Mouse (Mus musculus) forebrain, embryonic 15.5 days (tissue): Measurements from ENCODE around the gene Ncapg2. TPM values are rescaled to one million over a fixed set of nuclear protein-coding genes. Genes with fewer than 3 reads are reported as not detected.

Source experiments
- ATAC-seq: fragments of 200-750 bp; cut with Nextera tagmentation; replicated peaks from 2 replicates; pipeline ENCODE4 v1.8.0; 2017; ENCODE audit warnings: mild to moderate bottlenecking, moderate TSS enrichment, moderate library complexity
- H3K27ac ChIP-seq: fragments of 300-500 bp; sonication (generic); replicated peaks from 2 replicates; pipeline ENCODE4 v1.5.1; 2015; ENCODE audit warnings: mild to moderate bottlenecking, inconsistent platforms
- H3K27me3 ChIP-seq: fragments of 300-500 bp; sonication (generic); 2 replicates; pipeline ENCODE4 v1.6.1; 2015; ENCODE audit warnings: inconsistent platforms
- H3K36me3 ChIP-seq: fragments of 300-500 bp; sonication (generic); 2 replicates; pipeline ENCODE4 v1.6.1; 2015; ENCODE audit warnings: mild to moderate bottlenecking, inconsistent platforms
- H3K4me1 ChIP-seq: fragments of 300-500 bp; sonication (generic); 2 replicates; pipeline ENCODE4 v1.6.1; 2015; ENCODE audit warnings: inconsistent platforms
- H3K4me2 ChIP-seq: fragments of 300-500 bp; sonication (generic); replicated peaks from 2 replicates; pipeline ENCODE4 v1.6.1; 2015; ENCODE audit warnings: mild to moderate bottlenecking, inconsistent platforms
- H3K4me3 ChIP-seq: fragments of 300-500 bp; sonication (generic); 2 replicates; pipeline ENCODE4 v1.5.1; 2015; ENCODE audit warnings: mild to moderate bottlenecking, inconsistent platforms
- H3K9ac ChIP-seq: fragments of 300-500 bp; sonication (generic); replicated peaks from 2 replicates; pipeline ENCODE4 v1.6.1; 2015; ENCODE audit warnings: mild to moderate bottlenecking, inconsistent platforms
- H3K9me3 ChIP-seq: fragments of 300-500 bp; sonication (generic); 2 replicates; pipeline ENCODE4 v1.6.1; 2016; ENCODE audit warnings: inconsistent platforms
- WGBS: fragments of 180-500 bp; shearing (Covaris S2); methylation state at CpG from one replicate; pipeline ENCODE4 v1.1.7; 2015; ENCODE audit warnings: mixed read lengths; 5-methylcytosine and 5-hydroxymethylcytosine counted together
- polyA plus RNA-seq: library from polyadenylated mRNA; unstranded; fragments of >200 nt; fragmentation: Nextera tagmentation; extraction: Ambion mirVana; gene quantifications from 2 replicates; pipeline ENCODE4 v1.2.1, GENCODE M21; 2015

The Ncapg2 gene
- polyA plus RNA-seq: 19.1 and 21.2 TPM in 2 replicates

- peak within 1 kb of the TSS; percentile 85 for H3K4me3 ChIP-seq
- H3K9ac ChIP-seq: peak within 1 kb of the TSS; percentile 62
- H3K9me3 ChIP-seq: peaks cover 18% of the 10 kb centered on the region; the same call in 1 of the 2 replicates
- ATAC-seq: peak; percentile 99
- peak within 1 kb of the TSS; percentile 71 for H3K4me2 ChIP-seq
- peak within 1 kb of the TSS; percentile 54 for H3K27ac ChIP-seq
- H3K27me3 ChIP-seq: no peaks in the 10 kb centered on the region
- under 1% methylated on average over 72 of the region's 72 CpGs for WGBS
- H3K36me3 ChIP-seq: peaks cover 9% of the 10 kb centered on the region
- peaks cover 13% of the 10 kb centered on the region for H3K4me1 ChIP-seq
Measured at GRCm38 (mm10) chr12:116405045-116405835, at the start of gene Ncapg2. TSS of gene Ncapg2 (plus strand) at chr12:116405402.

- Histone ChIP-seq H3K9me3 (no peaks in the 10 kb centered on the region), H3K36me3 (peaks cover 38% of the 10 kb centered on the region), H3K9ac (no peak overlapping the region), H3K4me1 (no peaks in the 10 kb centered on the region), H3K4me3 (no peak overlapping the region), H3K4me2 (no peak overlapping the region), H3K27me3 (no peaks in the 10 kb centered on the region), H3K27ac (no peak overlapping the region)
- no peak for ATAC-seq
Measured at GRCm38 (mm10) chr12:116362091-116362490, 43.1 kb upstream of the Ncapg2 start.

- Histone ChIP-seq H3K4me3 (no peak overlapping the region), H3K36me3 (peaks cover 43% of the 10 kb centered on the region), H3K27me3 (no peaks in the 10 kb centered on the region), H3K4me2 (no peak overlapping the region), H3K4me1 (no peaks in the 10 kb centered on the region), H3K9ac (no peak overlapping the region), H3K9me3 (no peaks in the 10 kb centered on the region), H3K27ac (no peak overlapping the region)
- WGBS: 93% methylated on average over 3 of the region's 3 CpGs
- ATAC-seq: no peak
Measured at GRCm38 (mm10) chr12:116366900-116367299, 38.3 kb upstream of the Ncapg2 start.

- Histone ChIP-seq H3K9me3 (no peaks in the 10 kb centered on the region), H3K9ac (no peak overlapping the region), H3K4me3 (no peak overlapping the region), H3K4me1 (no peaks in the 10 kb centered on the region), H3K27ac (no peak overlapping the region), H3K36me3 (peaks cover 43% of the 10 kb centered on the region), H3K27me3 (no peaks in the 10 kb centered on the region), H3K4me2 (no peak overlapping the region)
- ATAC-seq: no peak
- 99% methylated on average over 2 of the region's 2 CpGs for WGBS
Measured at GRCm38 (mm10) chr12:116367346-116367745, 37.9 kb upstream of the Ncapg2 start.

GRCm38 (mm10) chr12:116368857-116369256, 36.3 kb upstream of the Ncapg2 start:
- no peaks in the 10 kb centered on the region for H3K27me3 ChIP-seq
- no peak overlapping the region for H3K4me3 ChIP-seq
- WGBS: 90% methylated on average over 2 of the region's 2 CpGs
- H3K27ac ChIP-seq: no peak overlapping the region
- H3K9me3 ChIP-seq: no peaks in the 10 kb centered on the region
- no peak for ATAC-seq
- peaks cover 42% of the 10 kb centered on the region for H3K36me3 ChIP-seq
- no peak overlapping the region for H3K4me2 ChIP-seq
- H3K4me1 ChIP-seq: no peaks in the 10 kb centered on the region
- H3K9ac ChIP-seq: no peak overlapping the region

- WGBS: 90% methylated on average over 2 of the region's 2 CpGs
Measured at GRCm38 (mm10) chr12:116383101-116383500, 22.1 kb upstream of the Ncapg2 start.

GRCm38 (mm10) chr12:116383995-116384394, 21.2 kb upstream of the Ncapg2 start:
- Histone ChIP-seq H3K4me3 (no peak overlapping the region), H3K9me3 (no peaks in the 10 kb centered on the region), H3K9ac (no peak overlapping the region), H3K4me2 (no peak overlapping the region), H3K4me1 (no peaks in the 10 kb centered on the region), H3K27me3 (no peaks in the 10 kb centered on the region), H3K27ac (no peak overlapping the region), H3K36me3 (peaks cover 5% of the 10 kb centered on the region; the same call in 1 of the 2 replicates)
- no peak for ATAC-seq

More at GRCm38 (mm10) chr12:116383101-116383500, 22.1 kb upstream of the Ncapg2 start:
- Histone ChIP-seq H3K27me3 (no peaks in the 10 kb centered on the region), H3K9me3 (no peaks in the 10 kb centered on the region), H3K4me3 (no peak overlapping the region), H3K9ac (no peak overlapping the region), H3K4me2 (no peak overlapping the region), H3K36me3 (peaks cover 5% of the 10 kb centered on the region; the same call in 1 of the 2 replicates), H3K4me1 (no peaks in the 10 kb centered on the region), H3K27ac (no peak overlapping the region)
- no peak for ATAC-seq

- Histone ChIP-seq H3K4me2 (no peak overlapping the region), H3K27me3 (no peaks in the 10 kb centered on the region), H3K9me3 (no peaks in the 10 kb centered on the region), H3K4me1 (no peaks in the 10 kb centered on the region), H3K9ac (no peak overlapping the region), H3K27ac (no peak overlapping the region), H3K4me3 (no peak overlapping the region), H3K36me3 (no peaks in the 10 kb centered on the region)
- 84% methylated on average over 1 of the region's 1 CpGs for WGBS
- ATAC-seq: no peak
Measured at GRCm38 (mm10) chr12:116386802-116387201, 18.4 kb upstream of the Ncapg2 start.

- no peak overlapping the region for H3K27ac ChIP-seq
- no peaks in the 10 kb centered on the region for H3K27me3 ChIP-seq
- no peaks in the 10 kb centered on the region for H3K9me3 ChIP-seq
- H3K36me3 ChIP-seq: no peaks in the 10 kb centered on the region
- WGBS: 48% methylated on average over 1 of the region's 1 CpGs
- H3K4me2 ChIP-seq: no peak overlapping the region
- ATAC-seq: no peak
- no peak overlapping the region for H3K4me3 ChIP-seq
- H3K9ac ChIP-seq: no peak overlapping the region
- H3K4me1 ChIP-seq: no peaks in the 10 kb centered on the region
Measured at GRCm38 (mm10) chr12:116389868-116390267, 15.3 kb upstream of the Ncapg2 start.

GRCm38 (mm10) chr12:116394327-116394726, 10.9 kb upstream of the Ncapg2 start:
- Histone ChIP-seq H3K4me3 (no peak overlapping the region), H3K36me3 (no peaks in the 10 kb centered on the region), H3K9ac (no peak overlapping the region), H3K27me3 (no peaks in the 10 kb centered on the region), H3K4me1 (no peaks in the 10 kb centered on the region), H3K4me2 (no peak overlapping the region), H3K27ac (no peak overlapping the region), H3K9me3 (no peaks in the 10 kb centered on the region)
- no peak for ATAC-seq
- WGBS: 65% methylated on average over 2 of the region's 2 CpGs

- Histone ChIP-seq H3K4me1 (no peaks in the 10 kb centered on the region), H3K9ac (no peak overlapping the region), H3K9me3 (no peaks in the 10 kb centered on the region), H3K36me3 (no peaks in the 10 kb centered on the region), H3K4me3 (no peak overlapping the region), H3K27me3 (no peaks in the 10 kb centered on the region), H3K27ac (no peak overlapping the region), H3K4me2 (no peak overlapping the region)
- 96% methylated on average over 2 of the region's 2 CpGs for WGBS
- ATAC-seq: no peak
Measured at GRCm38 (mm10) chr12:116395312-116395711, 9.9 kb upstream of the Ncapg2 start.

GRCm38 (mm10) chr12:116396072-116396695, 9.0 kb upstream of the Ncapg2 start:
- H3K4me1 ChIP-seq: no peaks in the 10 kb centered on the region
- H3K27me3 ChIP-seq: no peaks in the 10 kb centered on the region
- H3K36me3 ChIP-seq: no peaks in the 10 kb centered on the region
- H3K4me3 ChIP-seq: no peak overlapping the region
- no peak overlapping the region for H3K4me2 ChIP-seq
- no peak overlapping the region for H3K27ac ChIP-seq
- 37% methylated on average over 2 of the region's 2 CpGs for WGBS
- H3K9ac ChIP-seq: no peak overlapping the region
- ATAC-seq: no peak
- no peaks in the 10 kb centered on the region for H3K9me3 ChIP-seq
